In genomic region chr13:57671919-57672318, GRCm38 (mm10) we compare ENCODE assay signal across 19 mouse cellular contexts.
DNase-seq lines count a peak whose midpoint lies in the region; ATAC-seq and TF ChIP-seq lines count a peak whose summit lies in the region.
"Had no signal": no experiment of that assay in that cellular context is flagged by ENCODE, and none has a peak within 500 bp of the region (broad histone marks: within the 10 kb centered on the region; RNA-seq: fewer than 3 reads in every experiment).

No protein-coding gene starts in this region.

- H3K27ac ChIP-seq in liver, embryonic 11.5 days (ENCODE audit: low read depth, low read length), result peak overlapping the region; percentile 67
- no peak overlapping the region for H3K27ac ChIP-seq in hindbrain, embryonic 16.5 days (ENCODE audit: low read depth, low read length)
- H3K27ac ChIP-seq in midbrain, postnatal 0 days (ENCODE audit: low read depth, low read length), result no peak overlapping the region
- H3K27ac ChIP-seq: limb, embryonic 10.5 days had no signal

- H3K9ac ChIP-seq in liver, embryonic 11.5 days (ENCODE audit: low read depth, low read length), result peak overlapping the region; percentile 31; the same call in 1 of the 2 replicates
- H3K9ac ChIP-seq in hindbrain, embryonic 16.5 days (ENCODE audit: low read depth, low read length), result no peak overlapping the region; the same call in 1 of the 2 replicates
- no peak overlapping the region for H3K9ac ChIP-seq in midbrain, postnatal 0 days (replicated peaks; ENCODE audit: low read length, poor library complexity, severe bottlenecking)
- H3K9ac ChIP-seq: heart, embryonic 12.5 days had no signal

- H3K9me3 ChIP-seq in erythroblast, embryonic 14.5 days (ENCODE audit: control insufficient read depth, low read length), result no peaks in the 10 kb centered on the region
- H3K9me3 ChIP-seq in liver, embryonic 11.5 days (ENCODE audit: control insufficient read depth, low read length), result no peaks in the 10 kb centered on the region
- H3K9me3 ChIP-seq in hindbrain, embryonic 16.5 days (ENCODE audit: control insufficient read depth, low read length), result no peaks in the 10 kb centered on the region
- no peaks in the 10 kb centered on the region for H3K9me3 ChIP-seq in midbrain, postnatal 0 days (ENCODE audit: low read length)
- H3K9me3 ChIP-seq: heart, embryonic 12.5 days; limb, embryonic 10.5 days had no signal

- ATAC-seq in erythroblast, adult 5-6 weeks (replicated peaks; ENCODE audit: low FRiP score, poor library complexity, severe bottlenecking), result no peak
- ATAC-seq in liver, embryonic 11.5 days (replicated peaks; ENCODE audit: low FRiP score), result no peak
- 0 out of 2 replicates have a peak, but pooled peaks have one; percentile 59 for ATAC-seq in hindbrain, embryonic 16.5 days
- ATAC-seq in midbrain, postnatal 0 days (ENCODE audit: low FRiP score), result no peak
- ATAC-seq in megakaryocyte, adult 5-6 weeks (ENCODE audit: poor library complexity, severe bottlenecking), result no peak
- ATAC-seq: forebrain, embryonic 16.5 days had no signal

- WGBS in liver, embryonic 11.5 days, result 78% methylated on average over 9 of the region's 9 CpGs
- WGBS in hindbrain, embryonic 16.5 days, result 49% methylated on average over 9 of the region's 9 CpGs
- WGBS in midbrain, postnatal 0 days, result 48% methylated on average over 9 of the region's 9 CpGs

- DNase-seq in liver, embryonic 11.5 days (ENCODE audit: low spot score), result no peak
- DNase-seq in liver, result no peak
- DNase-seq in midbrain, postnatal 0 days (ENCODE audit: low spot score), result peak; percentile 22
- no peak for DNase-seq in cerebellum, adult 11 months
- DNase-seq: adrenal gland, adult 2 months; cerebellum, adult 9-11 months; gastrocnemius, postnatal 36 days; kidney, postnatal 36 days; layer of hippocampus, adult 9-11 months; lung, adult 18-20 months; right cerebral cortex, postnatal 4 days; thymus, adult 2 months had no signal

- H3K36me3 ChIP-seq in erythroblast, embryonic 14.5 days (ENCODE audit: control insufficient read depth), result peaks cover 4% of the 10 kb centered on the region; the same call in 1 of the 2 replicates
- no peaks in the 10 kb centered on the region for H3K36me3 ChIP-seq in liver, embryonic 11.5 days (ENCODE audit: control insufficient read depth, insufficient read depth, low read length)
- H3K36me3 ChIP-seq in hindbrain, embryonic 16.5 days (ENCODE audit: control insufficient read depth, insufficient read depth, low read length), result no peaks in the 10 kb centered on the region
- no peaks in the 10 kb centered on the region for H3K36me3 ChIP-seq in midbrain, postnatal 0 days (ENCODE audit: insufficient read depth, low read length)
- H3K36me3 ChIP-seq: heart, embryonic 12.5 days; limb, embryonic 10.5 days had no signal

- H3K27me3 ChIP-seq in erythroblast, embryonic 14.5 days (ENCODE audit: control insufficient read depth), result no peaks in the 10 kb centered on the region
- H3K27me3 ChIP-seq in liver, embryonic 11.5 days (replicated peaks; ENCODE audit: control insufficient read depth, insufficient read depth, low read length), result no peaks in the 10 kb centered on the region
- no peaks in the 10 kb centered on the region for H3K27me3 ChIP-seq in hindbrain, embryonic 16.5 days (replicated peaks; ENCODE audit: control insufficient read depth, insufficient read depth, low read length)
- no peaks in the 10 kb centered on the region for H3K27me3 ChIP-seq in midbrain, postnatal 0 days (ENCODE audit: insufficient read depth, low read length)

- no peak overlapping the region for H3K4me2 ChIP-seq in liver, embryonic 11.5 days
- H3K4me2 ChIP-seq in hindbrain, embryonic 16.5 days (ENCODE audit: low read length), result no peak overlapping the region
- H3K4me2 ChIP-seq in midbrain, postnatal 0 days (ENCODE audit: low read depth, low read length, poor library complexity, severe bottlenecking), result no peak overlapping the region
- H3K4me2 ChIP-seq: heart, embryonic 12.5 days had no signal

- no peak for TF ChIP-seq CTCF in midbrain, postnatal 0 days (IDR thresholded peaks at IDR 0.05)

- peak overlapping the region; percentile 48 for H3K4me3 ChIP-seq in erythroblast, embryonic 14.5 days (replicated peaks)
- no peak overlapping the region for H3K4me3 ChIP-seq in liver, embryonic 11.5 days (ENCODE audit: low read depth, low read length)
- H3K4me3 ChIP-seq in hindbrain, embryonic 16.5 days (ENCODE audit: low read length), result no peak overlapping the region
- no peak overlapping the region for H3K4me3 ChIP-seq in midbrain, postnatal 0 days (ENCODE audit: low read depth, low read length)
- H3K4me3 ChIP-seq: heart, embryonic 12.5 days; limb, embryonic 10.5 days had no signal

- peaks cover 97% of the 10 kb centered on the region for H3K4me1 ChIP-seq in erythroblast, embryonic 14.5 days (ENCODE audit: control insufficient read depth)
- H3K4me1 ChIP-seq in liver, embryonic 11.5 days (replicated peaks; ENCODE audit: control insufficient read depth, insufficient read depth, low read length), result peaks cover 24% of the 10 kb centered on the region
- peaks cover 11% of the 10 kb centered on the region for H3K4me1 ChIP-seq in hindbrain, embryonic 16.5 days (ENCODE audit: control insufficient read depth, insufficient read depth, low read depth, low read length)
- H3K4me1 ChIP-seq in midbrain, postnatal 0 days (ENCODE audit: insufficient read depth, low read length), result no peaks in the 10 kb centered on the region
